Mouse (Mus musculus) liver, embryonic 11.5 days (tissue): ENCODE measurements at regions not wholly inside any gene's neighbourhood (a gene's known extent, or its start where the extent isn't known, plus 50 kb on each side); places are given as distances from the start of the nearest gene placed in this dataset.

ENCODE experiments used
- ATAC-seq: fragments of 200-750 bp; cut with Nextera tagmentation; replicated peaks from 2 replicates; pipeline ENCODE4 v1.8.0; 2017; ENCODE audit warnings: moderate number of reproducible peaks, mild to moderate bottlenecking, moderate TSS enrichment, moderate library complexity; ENCODE audit not compliant: low FRiP score
- DNase-seq: peaks from one replicate; pipeline ENCODE4 v3.0.0-alpha.2; 2017; ENCODE audit warnings: low spot score
- H3K27ac ChIP-seq: fragments of 300-500 bp; sonication (generic); 2 replicates; pipeline ENCODE4 v1.5.1; 2014; ENCODE audit warnings: mild to moderate bottlenecking, low read depth, low read length, control low read depth
- H3K27me3 ChIP-seq: fragments of 300-500 bp; sonication (generic); replicated peaks from 2 replicates; pipeline ENCODE4 v1.6.1; 2014; ENCODE audit warnings: low read length, mixed read lengths; ENCODE audit not compliant: control insufficient read depth, insufficient read depth
- H3K36me3 ChIP-seq: fragments of 300-500 bp; sonication (generic); 2 replicates; pipeline ENCODE4 v1.6.1; 2014; ENCODE audit warnings: mild to moderate bottlenecking, low read length, moderate library complexity, mixed read lengths; ENCODE audit not compliant: control insufficient read depth, insufficient read depth
- H3K4me1 ChIP-seq: fragments of 300-500 bp; sonication (generic); replicated peaks from 2 replicates; pipeline ENCODE4 v1.6.1; 2014; ENCODE audit warnings: low read length, mixed read lengths; ENCODE audit not compliant: control insufficient read depth, insufficient read depth
- H3K4me2 ChIP-seq: fragments of 300-500 bp; sonication (generic); 2 replicates; pipeline ENCODE4 v1.6.1; 2014; ENCODE audit warnings: mild to moderate bottlenecking, control low read depth, moderate library complexity
- H3K4me3 ChIP-seq: fragments of 300-500 bp; sonication (generic); 2 replicates; pipeline ENCODE4 v1.5.1; 2014; ENCODE audit warnings: low read depth, low read length, control low read depth
- H3K9ac ChIP-seq: fragments of 300-500 bp; sonication (generic); 2 replicates; pipeline ENCODE4 v1.6.1; 2014; ENCODE audit warnings: low read depth, low read length, control low read depth
- H3K9me3 ChIP-seq: fragments of 300-500 bp; sonication (generic); 2 replicates; pipeline ENCODE4 v1.6.1; 2016; ENCODE audit warnings: low read length, inconsistent platforms, mixed read lengths; ENCODE audit not compliant: control insufficient read depth
- WGBS: fragments of 180-500 bp; shearing (Covaris S2); extraction: QIAGEN DNeasy Blood & Tissue Kit; methylation state at CpG from one replicate; pipeline ENCODE4 v1.1.7; 2014; 5-methylcytosine and 5-hydroxymethylcytosine counted together

GRCm38 (mm10) chr13:73159454-73159853 lies 100.8 kb upstream of the Irx4 start:
- ATAC-seq = no peak
- 0 out of 2 replicates have a peak, but pooled peaks cover 3% of the 10 kb centered on the region for H3K27me3 ChIP-seq
- no peak for DNase-seq
- no peaks in the 10 kb centered on the region for H3K4me1 ChIP-seq
- 37% methylated on average over 7 of the region's 7 CpGs for WGBS
- H3K9me3 ChIP-seq = no peaks in the 10 kb centered on the region
- H3K9ac ChIP-seq = no peak overlapping the region
- no peak overlapping the region for H3K4me2 ChIP-seq
- no peaks in the 10 kb centered on the region for H3K36me3 ChIP-seq
- H3K27ac ChIP-seq = no peak overlapping the region
- no peak overlapping the region for H3K4me3 ChIP-seq

DNA sequence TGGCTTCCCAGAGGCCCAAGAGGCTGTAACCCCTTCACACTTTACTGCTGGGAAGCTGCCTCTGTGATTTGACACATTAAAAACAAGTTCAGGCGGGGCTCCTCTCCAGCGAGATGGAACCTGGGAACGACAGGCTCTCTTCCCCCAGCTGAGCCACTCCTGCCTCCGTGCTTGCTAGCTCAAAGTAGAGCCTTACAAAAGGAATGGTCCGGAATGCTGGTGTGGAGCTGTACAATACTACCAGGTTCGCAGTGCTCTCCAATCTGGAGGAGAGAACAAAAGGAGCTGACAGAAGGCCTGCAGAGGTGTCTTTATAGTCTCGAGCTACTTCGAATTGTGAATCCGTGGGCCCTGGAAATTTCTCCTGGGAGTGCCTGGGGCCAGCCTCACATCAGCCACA lies 100.4 kb upstream of the Irx4 start:
- DNase-seq (no peak), ATAC-seq (no peak)
- H3K27ac ChIP-seq = no peak overlapping the region

GRCm38 (mm10) chr13:73160289-73160688 lies 100.0 kb upstream of the Irx4 start:
- ATAC-seq (peak; percentile 79), DNase-seq (peak; percentile 80)
- no peak overlapping the region for H3K27ac ChIP-seq
- no peaks in the 10 kb centered on the region for H3K4me1 ChIP-seq
- H3K9me3 ChIP-seq = no peaks in the 10 kb centered on the region
- H3K4me2 ChIP-seq = peak overlapping the region; percentile 58
- no peak overlapping the region for H3K9ac ChIP-seq
- 0 out of 2 replicates have a peak, but pooled peaks cover 3% of the 10 kb centered on the region for H3K27me3 ChIP-seq
- H3K4me3 ChIP-seq = peak overlapping the region; percentile 13; the same call in 1 of the 2 replicates
- no peaks in the 10 kb centered on the region for H3K36me3 ChIP-seq
- 3% methylated on average over 22 of the region's 22 CpGs for WGBS

More for the DNA sequence above, 100.4 kb upstream of the Irx4 start:
- 14% methylated on average over 9 of the region's 9 CpGs for WGBS
- H3K4me2 ChIP-seq = peak overlapping the region; percentile 58
- H3K4me1 ChIP-seq = no peaks in the 10 kb centered on the region
- no peak overlapping the region for H3K4me3 ChIP-seq
- H3K9ac ChIP-seq = no peak overlapping the region
- 0 out of 2 replicates have a peak, but pooled peaks cover 3% of the 10 kb centered on the region for H3K27me3 ChIP-seq
- no peaks in the 10 kb centered on the region for H3K9me3 ChIP-seq
- no peaks in the 10 kb centered on the region for H3K36me3 ChIP-seq

GRCm38 (mm10) chr13:73170301-73170700 lies 90.0 kb upstream of the Irx4 start:
- H3K4me2 ChIP-seq = no peak overlapping the region
- no peak for ATAC-seq
- no peaks in the 10 kb centered on the region for H3K9me3 ChIP-seq
- no peak for DNase-seq
- H3K9ac ChIP-seq = no peak overlapping the region
- 68% methylated on average over 3 of the region's 3 CpGs for WGBS
- no peaks in the 10 kb centered on the region for H3K36me3 ChIP-seq
- H3K27me3 ChIP-seq = no peaks in the 10 kb centered on the region
- no peaks in the 10 kb centered on the region for H3K4me1 ChIP-seq
- no peak overlapping the region for H3K4me3 ChIP-seq
- H3K27ac ChIP-seq = no peak overlapping the region

DNA sequence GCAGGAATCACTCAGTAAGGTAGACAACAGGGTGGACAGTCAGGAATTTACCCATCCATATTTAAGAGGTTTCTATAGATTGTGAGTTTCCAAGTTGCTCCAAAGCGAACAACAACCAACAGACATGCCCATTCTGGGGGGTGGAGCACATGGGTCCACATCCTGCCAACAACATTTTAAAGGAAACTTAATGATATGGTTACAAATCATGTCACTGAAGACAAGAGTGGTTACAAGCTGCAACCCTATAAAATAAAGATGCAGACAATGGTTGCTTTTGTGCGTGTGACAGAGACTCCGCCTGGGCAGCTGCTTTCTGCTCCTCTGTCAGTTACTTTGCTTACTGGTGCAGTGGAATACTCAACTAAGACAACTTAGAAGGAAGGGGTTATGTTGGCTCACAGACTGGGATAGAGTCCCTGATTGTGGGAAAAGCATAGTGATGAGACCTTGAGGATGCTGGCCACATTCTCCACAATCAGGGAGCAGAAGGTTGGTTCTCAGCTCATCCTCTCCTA lies 52.3 kb upstream of the Irx4 start:
- no peak for DNase-seq
- Histone ChIP-seq H3K4me3 (no peak overlapping the region), H3K9me3 (no peaks in the 10 kb centered on the region), H3K36me3 (no peaks in the 10 kb centered on the region), H3K27ac (no peak overlapping the region), H3K9ac (no peak overlapping the region), H3K4me1 (no peaks in the 10 kb centered on the region), H3K4me2 (no peak overlapping the region), H3K27me3 (no peaks in the 10 kb centered on the region)
- 89% methylated on average over 3 of the region's 3 CpGs for WGBS
- ATAC-seq = no peak
